Mouse (Mus musculus): ENCODE measurements at regions not wholly inside any gene's neighbourhood (a gene's known extent, or its start where the extent isn't known, plus 50 kb on each side); places are given as distances from the start of the nearest gene placed in this dataset.

DNA sequence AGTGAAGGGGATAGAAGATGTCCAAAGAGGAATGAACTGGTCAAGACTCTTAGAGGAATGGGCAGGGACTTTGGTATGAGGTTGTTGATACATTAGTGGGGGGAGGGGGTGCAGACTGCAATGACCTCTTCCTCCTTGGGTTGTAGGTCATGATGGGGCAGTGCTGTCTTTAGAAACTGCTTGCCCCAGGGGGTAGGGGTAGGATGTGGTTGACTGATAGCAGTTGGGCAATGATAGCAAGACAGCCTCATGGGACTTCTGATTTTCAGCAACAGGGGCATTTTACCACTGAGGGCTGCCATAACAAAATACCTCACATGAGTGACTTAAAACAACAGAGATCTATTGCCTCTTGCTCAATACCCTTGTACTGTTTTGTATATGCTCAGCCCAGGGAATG is 63.5 kb upstream of the 1700017B05Rik start:
- H3K9me3 ChIP-seq (ENCODE audit: low read length) = 0 out of 2 replicates have a peak, but pooled peaks cover 3% of the 10 kb centered on the region
- no peaks in the 10 kb centered on the region for H3K4me1 ChIP-seq (ENCODE audit: insufficient read depth, low read depth, low read length)
- H3K9ac ChIP-seq (replicated peaks; ENCODE audit: low read depth) = no peak overlapping the region
- TF ChIP-seq EP300 (IDR thresholded peaks at IDR 0.05) = no peak
- TF ChIP-seq CTCF (IDR thresholded peaks at IDR 0.05) = no peak
- no peaks in the 10 kb centered on the region for H3K27me3 ChIP-seq (replicated peaks; ENCODE audit: insufficient read depth, low read length)
- H3K27ac ChIP-seq (ENCODE audit: low read length) = no peak overlapping the region
- ATAC-seq (no peak), DNase-seq (ENCODE audit: low spot score) (no peak)
- no peak overlapping the region for H3K4me3 ChIP-seq (ENCODE audit: low read depth, low read length)
- no peaks in the 10 kb centered on the region for H3K36me3 ChIP-seq (ENCODE audit: insufficient read depth, low read length)
- no peak overlapping the region for H3K4me2 ChIP-seq (replicated peaks; ENCODE audit: low read depth, low read length)

DNA sequence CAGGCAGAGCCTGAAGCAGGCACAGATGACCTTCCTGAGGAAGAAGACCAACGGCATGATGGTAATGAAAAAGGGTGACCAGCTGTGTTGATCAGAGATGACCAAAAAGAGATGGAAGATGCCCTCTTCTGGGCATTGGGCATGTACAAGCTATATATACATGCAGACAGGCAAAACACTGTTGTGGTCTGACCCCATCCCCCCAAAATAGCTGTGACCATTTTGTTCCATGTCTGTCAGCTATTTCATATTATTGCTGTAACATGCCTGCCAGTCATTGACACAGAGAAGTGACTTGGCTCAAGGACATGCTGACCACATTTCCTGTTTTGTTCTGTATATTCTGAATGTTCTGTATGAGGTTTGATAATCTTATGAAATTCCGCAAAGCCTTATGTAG is 56.6 kb upstream of the 1700017B05Rik start:
- DNase-seq (ENCODE audit: low spot score) = peak; percentile 71
- no peak overlapping the region for H3K27ac ChIP-seq (ENCODE audit: low read length)
- H3K9ac ChIP-seq (replicated peaks; ENCODE audit: low read depth) = no peak overlapping the region
- H3K9me3 ChIP-seq (ENCODE audit: low read length) = no peaks in the 10 kb centered on the region
- no peak overlapping the region for H3K4me3 ChIP-seq (ENCODE audit: low read depth, low read length)
- no peak overlapping the region for H3K4me2 ChIP-seq (replicated peaks; ENCODE audit: low read depth, low read length)
- WGBS = 42% methylated on average over 2 of the region's 2 CpGs
- no peaks in the 10 kb centered on the region for H3K36me3 ChIP-seq (ENCODE audit: insufficient read depth, low read length)
- TF ChIP-seq EP300 (IDR thresholded peaks at IDR 0.05) = peak; percentile 65
- TF ChIP-seq CTCF (IDR thresholded peaks at IDR 0.05) = peak; percentile 25
- no peaks in the 10 kb centered on the region for H3K4me1 ChIP-seq (ENCODE audit: insufficient read depth, low read depth, low read length)
- H3K27me3 ChIP-seq (replicated peaks; ENCODE audit: insufficient read depth, low read length) = no peaks in the 10 kb centered on the region
- peak; percentile 82 for ATAC-seq

DNA sequence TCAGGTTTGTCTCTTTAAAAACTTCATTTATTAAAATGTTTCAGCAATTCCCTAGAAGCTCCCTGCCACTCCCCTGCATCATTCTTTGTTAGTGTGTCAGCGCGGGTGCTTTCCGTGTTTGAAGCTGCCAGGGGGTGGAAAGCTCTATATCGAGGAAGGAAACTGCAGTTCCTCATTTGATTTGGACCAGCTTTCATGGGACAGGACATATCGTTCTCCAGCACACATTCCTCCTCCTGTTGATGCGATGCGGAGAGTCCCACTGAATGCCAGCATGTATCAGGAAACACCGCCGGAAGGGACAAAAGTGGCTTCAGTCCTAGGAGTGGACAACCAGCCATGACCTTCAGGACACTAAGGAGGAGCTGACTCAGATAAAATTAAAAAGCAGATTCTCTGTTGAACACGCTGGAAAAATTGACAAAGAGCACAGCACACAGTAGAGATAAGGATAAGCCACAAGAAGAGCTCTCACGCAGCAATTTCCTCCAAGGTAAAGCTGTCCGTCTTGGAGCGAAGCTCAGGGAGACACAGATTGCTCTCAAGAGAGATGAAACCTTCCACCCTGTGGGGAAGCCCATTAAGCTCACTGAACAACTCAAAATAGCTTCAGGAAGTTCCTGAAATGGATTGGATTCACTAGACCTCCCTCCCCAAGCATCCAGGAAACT is 55.3 kb upstream of the 1700017B05Rik start:
- Histone ChIP-seq H3K4me1 (ENCODE audit: insufficient read depth, low read depth, low read length) (no peaks in the 10 kb centered on the region), H3K4me3 (ENCODE audit: low read depth, low read length) (no peak overlapping the region), H3K9me3 (ENCODE audit: low read length) (no peaks in the 10 kb centered on the region), H3K36me3 (ENCODE audit: insufficient read depth, low read length) (no peaks in the 10 kb centered on the region), H3K9ac (replicated peaks; ENCODE audit: low read depth) (no peak overlapping the region), H3K27ac (ENCODE audit: low read length) (no peak overlapping the region), H3K27me3 (replicated peaks; ENCODE audit: insufficient read depth, low read length) (no peaks in the 10 kb centered on the region), H3K4me2 (replicated peaks; ENCODE audit: low read depth, low read length) (no peak overlapping the region)
- 48% methylated on average over 13 of the region's 13 CpGs for WGBS
- DNase-seq (ENCODE audit: low spot score) (peak; percentile 56), ATAC-seq (peak; percentile 69)
- TF ChIP-seq CTCF (IDR thresholded peaks at IDR 0.05) (no peak), EP300 (IDR thresholded peaks at IDR 0.05) (peak; percentile 96)

DNA sequence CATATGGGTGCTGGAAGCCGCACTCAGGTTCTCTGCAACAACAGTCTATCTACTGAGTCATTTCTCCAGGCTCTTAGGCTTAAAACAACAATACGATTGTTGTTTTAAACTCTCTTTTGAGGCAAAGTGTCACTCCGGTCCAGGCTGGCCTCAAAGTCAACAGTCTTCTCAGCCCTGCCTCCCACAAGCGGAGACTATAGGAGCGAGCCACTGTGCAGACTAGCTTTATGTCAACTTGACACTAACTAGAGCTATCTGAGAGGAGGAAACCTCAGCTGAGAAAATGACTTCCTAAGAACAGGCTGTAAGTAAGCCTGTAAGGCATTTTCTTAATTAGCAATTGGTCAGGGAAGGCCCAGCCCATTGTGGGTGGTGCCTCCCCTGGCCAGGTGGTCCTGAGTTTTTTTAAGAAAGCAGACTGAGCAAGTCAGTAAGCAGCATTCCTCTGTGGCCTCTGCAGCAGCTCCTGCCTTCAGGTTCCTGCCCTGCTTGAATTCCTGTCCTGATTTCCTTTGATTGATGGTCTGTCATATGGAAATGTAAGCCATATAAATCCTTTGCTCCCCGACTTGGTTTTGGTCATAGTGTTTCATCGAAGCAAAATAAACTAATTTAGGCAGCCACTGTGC is 52.7 kb upstream of the 1700017B05Rik start:
- Histone ChIP-seq H3K4me2 (replicated peaks; ENCODE audit: low read depth, low read length) (no peak overlapping the region), H3K9me3 (ENCODE audit: low read length) (no peaks in the 10 kb centered on the region), H3K27me3 (replicated peaks; ENCODE audit: insufficient read depth, low read length) (no peaks in the 10 kb centered on the region), H3K36me3 (ENCODE audit: insufficient read depth, low read length) (no peaks in the 10 kb centered on the region), H3K27ac (ENCODE audit: low read length) (no peak overlapping the region), H3K4me1 (ENCODE audit: insufficient read depth, low read depth, low read length) (no peaks in the 10 kb centered on the region), H3K9ac (replicated peaks; ENCODE audit: low read depth) (no peak overlapping the region), H3K4me3 (ENCODE audit: low read depth, low read length) (no peak overlapping the region)
- TF ChIP-seq EP300 (IDR thresholded peaks at IDR 0.05) (no peak), CTCF (IDR thresholded peaks at IDR 0.05) (no peak)
- no peak for DNase-seq (ENCODE audit: low spot score)
- ATAC-seq = no peak
- WGBS = 76% methylated on average over 7 of the region's 7 CpGs

DNA sequence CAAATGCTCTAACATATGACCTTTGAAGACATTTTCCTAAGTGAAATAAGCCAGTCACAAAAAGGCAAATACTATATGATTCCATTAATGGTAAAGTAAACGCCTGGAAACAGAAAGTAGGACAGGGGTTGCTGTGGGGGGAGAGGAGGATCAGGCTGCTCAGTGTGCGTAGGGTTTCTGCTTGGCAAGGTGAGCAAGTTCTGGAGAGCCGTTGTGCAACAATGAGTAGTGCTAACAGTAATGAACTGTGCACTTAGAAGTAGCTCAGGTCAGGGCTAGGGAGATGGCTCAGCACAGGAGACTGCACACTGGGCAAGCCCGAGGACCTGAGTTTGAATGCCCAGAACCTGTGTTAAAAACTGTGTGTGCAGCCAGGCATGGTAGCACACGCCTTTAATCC is 51.5 kb upstream of the 1700017B05Rik start:
- Histone ChIP-seq H3K4me3 (ENCODE audit: low read depth, low read length) (no peak overlapping the region), H3K4me1 (ENCODE audit: insufficient read depth, low read depth, low read length) (no peaks in the 10 kb centered on the region), H3K36me3 (ENCODE audit: insufficient read depth, low read length) (no peaks in the 10 kb centered on the region), H3K27me3 (replicated peaks; ENCODE audit: insufficient read depth, low read length) (no peaks in the 10 kb centered on the region), H3K4me2 (replicated peaks; ENCODE audit: low read depth, low read length) (no peak overlapping the region), H3K27ac (ENCODE audit: low read length) (no peak overlapping the region), H3K9ac (replicated peaks; ENCODE audit: low read depth) (no peak overlapping the region), H3K9me3 (ENCODE audit: low read length) (no peaks in the 10 kb centered on the region)
- no peak for ATAC-seq
- WGBS = 69% methylated on average over 5 of the region's 5 CpGs
- DNase-seq (ENCODE audit: low spot score) = no peak
- no peak for TF ChIP-seq CTCF (IDR thresholded peaks at IDR 0.05)
- TF ChIP-seq EP300 (IDR thresholded peaks at IDR 0.05) = no peak

DNA sequence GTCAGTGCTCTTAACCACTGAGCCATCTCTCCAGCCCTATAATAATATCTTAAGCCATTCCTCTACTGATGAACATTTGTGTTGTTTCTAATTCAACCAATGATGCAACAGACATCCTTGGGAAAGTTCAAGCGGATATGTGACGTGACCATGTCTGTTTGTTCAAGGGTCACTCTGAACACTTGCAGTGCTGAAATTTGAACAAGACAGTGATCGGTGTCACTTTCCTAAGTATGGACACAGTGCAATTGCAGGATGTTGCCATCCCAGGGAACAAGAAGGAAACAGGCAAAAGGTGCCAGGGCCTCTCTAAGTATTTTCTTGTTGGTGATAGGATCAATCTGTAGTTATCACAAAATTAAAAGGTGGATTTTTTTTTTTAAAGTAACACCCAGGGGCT is 50.1 kb upstream of the 1700017B05Rik start:
- Histone ChIP-seq H3K4me3 (ENCODE audit: low read depth, low read length) (no peak overlapping the region), H3K9ac (replicated peaks; ENCODE audit: low read depth) (no peak overlapping the region), H3K4me2 (replicated peaks; ENCODE audit: low read depth, low read length) (no peak overlapping the region), H3K4me1 (ENCODE audit: insufficient read depth, low read depth, low read length) (no peaks in the 10 kb centered on the region), H3K9me3 (ENCODE audit: low read length) (no peaks in the 10 kb centered on the region), H3K27ac (ENCODE audit: low read length) (no peak overlapping the region), H3K27me3 (replicated peaks; ENCODE audit: insufficient read depth, low read length) (no peaks in the 10 kb centered on the region), H3K36me3 (ENCODE audit: insufficient read depth, low read length) (no peaks in the 10 kb centered on the region)
- WGBS = 84% methylated on average over 3 of the region's 3 CpGs
- ATAC-seq (no peak), DNase-seq (ENCODE audit: low spot score) (no peak)
- TF ChIP-seq CTCF (IDR thresholded peaks at IDR 0.05) = no peak
- TF ChIP-seq EP300 (IDR thresholded peaks at IDR 0.05) = no peak
